Mouse (Mus musculus): ENCODE data around the gene Snrpa1.

GRCm38 (mm10) chr7:66120139-66120538 lies 61.3 kb downstream of the Snrpa1 start:
- TF ChIP-seq CTCF (IDR thresholded peaks at IDR 0.05; ENCODE audit: control insufficient read depth, insufficient read depth, low read length) (no peak), POLR2A (IDR thresholded peaks at IDR 0.05; ENCODE audit: borderline replicate concordance, control insufficient read depth, low read depth, low read length) (no peak)

All from bone marrow, adult 2 months (tissue).